Mouse (Mus musculus) embryonic facial prominence, embryonic 14.5 days (tissue): ENCODE data around the gene Tmem191c. TPM values are rescaled to one million over a fixed set of nuclear protein-coding genes. Genes with fewer than 3 reads are reported as not detected.

ENCODE experiments used
- ATAC-seq: fragments of 200-750 bp; cut with Nextera tagmentation; 2 replicates; pipeline ENCODE4 v1.8.0; 2017; ENCODE audit warnings: low read depth, moderate number of reproducible peaks, moderate TSS enrichment
- DNase-seq: peaks from one replicate; pipeline ENCODE4 v3.0.0-alpha.2; 2015; ENCODE audit warnings: low spot score
- H3K27ac ChIP-seq: fragments of 300-500 bp; sonication (generic); replicated peaks from 2 replicates; pipeline ENCODE4 v1.5.1; 2014; ENCODE audit warnings: low read depth, mild to moderate bottlenecking, low read length, moderate library complexity
- H3K27me3 ChIP-seq: fragments of 300-500 bp; sonication (generic); replicated peaks from 2 replicates; pipeline ENCODE4 v1.6.1; 2014; ENCODE audit warnings: low read length; ENCODE audit not compliant: control insufficient read depth, insufficient read depth
- H3K36me3 ChIP-seq: fragments of 300-500 bp; sonication (generic); 2 replicates; pipeline ENCODE4 v1.6.1; 2014; ENCODE audit warnings: low read length, mixed read lengths; ENCODE audit not compliant: control insufficient read depth, insufficient read depth
- H3K4me1 ChIP-seq: fragments of 300-500 bp; sonication (generic); 2 replicates; pipeline ENCODE4 v1.6.1; 2014; ENCODE audit warnings: antibody characterized with exemption, low read length; ENCODE audit not compliant: control insufficient read depth, insufficient read depth
- H3K4me2 ChIP-seq: fragments of 300-500 bp; sonication (generic); 2 replicates; pipeline ENCODE4 v1.6.1; 2014; ENCODE audit warnings: low read depth, mild to moderate bottlenecking, low read length, moderate library complexity, mixed read lengths
- H3K4me3 ChIP-seq: fragments of 300-500 bp; sonication (generic); 2 replicates; pipeline ENCODE4 v1.5.1; 2014; ENCODE audit warnings: low read depth, mild to moderate bottlenecking, low read length
- H3K9ac ChIP-seq: fragments of 300-500 bp; sonication (generic); 2 replicates; pipeline ENCODE4 v1.6.1; 2014; ENCODE audit warnings: low read depth, mild to moderate bottlenecking, low read length, moderate library complexity, mixed read lengths
- H3K9me3 ChIP-seq: fragments of 300-500 bp; sonication (generic); 2 replicates; pipeline ENCODE4 v1.6.1; 2016; ENCODE audit warnings: low read length; ENCODE audit not compliant: control insufficient read depth
- WGBS: fragments of 180-500 bp; shearing (Covaris S2); extraction: QIAGEN DNeasy Blood & Tissue Kit; methylation state at CpG from one replicate; pipeline ENCODE4 v1.1.7; 2014; 5-methylcytosine and 5-hydroxymethylcytosine counted together
- polyA plus RNA-seq: library from polyadenylated mRNA; unstranded; fragments of >200 nt; fragmentation: Nextera tagmentation; extraction: Ambion mirVana; gene quantifications from 2 replicates; pipeline ENCODE4 v1.2.1, GENCODE M21; 2014

Tmem191c gene
- polyA plus RNA-seq, 1 experiment from 2014 or later, result 6.2 TPM

GRCm38 (mm10) chr16:17303521-17304245, 27.8 kb downstream of the Tmem191c start:
- no peak overlapping the region for H3K9ac ChIP-seq
- H3K4me2 ChIP-seq, result no peak overlapping the region
- no peak overlapping the region for H3K27ac ChIP-seq
- no peaks in the 10 kb centered on the region for H3K27me3 ChIP-seq
- H3K4me1 ChIP-seq, result no peaks in the 10 kb centered on the region
- H3K36me3 ChIP-seq, result peaks cover 86% of the 10 kb centered on the region
- H3K4me3 ChIP-seq, result no peak overlapping the region
- no peaks in the 10 kb centered on the region for H3K9me3 ChIP-seq
- ATAC-seq (no peak), DNase-seq (no peak)
- WGBS, result 87% methylated on average over 5 of the region's 5 CpGs

- no peak overlapping the region for H3K27ac ChIP-seq
- H3K9ac ChIP-seq, result no peak overlapping the region
- H3K9me3 ChIP-seq, result no peaks in the 10 kb centered on the region
- H3K36me3 ChIP-seq, result peaks cover 84% of the 10 kb centered on the region
- no peak overlapping the region for H3K4me3 ChIP-seq
- H3K27me3 ChIP-seq, result no peaks in the 10 kb centered on the region
- no peak for ATAC-seq
- 92% methylated on average over 5 of the region's 5 CpGs for WGBS
- H3K4me1 ChIP-seq, result no peaks in the 10 kb centered on the region
- no peak overlapping the region for H3K4me2 ChIP-seq
- DNase-seq, result no peak
These were observed 31.6 kb downstream of the Tmem191c start for GRCm38 (mm10) chr16:17307461-17307860.

- Histone ChIP-seq H3K4me1 (no peaks in the 10 kb centered on the region), H3K9me3 (no peaks in the 10 kb centered on the region), H3K9ac (no peak overlapping the region), H3K27ac (no peak overlapping the region), H3K36me3 (peaks cover 82% of the 10 kb centered on the region), H3K4me3 (no peak overlapping the region), H3K27me3 (no peaks in the 10 kb centered on the region), H3K4me2 (no peak overlapping the region)
- no peak for ATAC-seq
- 95% methylated on average over 10 of the region's 10 CpGs for WGBS
- DNase-seq, result no peak
These were observed 33.2 kb downstream of the Tmem191c start for GRCm38 (mm10) chr16:17309036-17309435.

- ATAC-seq, result no peak
- Histone ChIP-seq H3K36me3 (peaks cover 87% of the 10 kb centered on the region), H3K27me3 (no peaks in the 10 kb centered on the region), H3K9me3 (no peaks in the 10 kb centered on the region), H3K27ac (no peak overlapping the region), H3K4me3 (no peak overlapping the region), H3K9ac (no peak overlapping the region), H3K4me2 (no peak overlapping the region), H3K4me1 (no peaks in the 10 kb centered on the region)
- no peak for DNase-seq
- 91% methylated on average over 5 of the region's 5 CpGs for whole genome bisulfite sequencing
These were observed 36.7 kb downstream of the Tmem191c start for GRCm38 (mm10) chr16:17312531-17312930.

GRCm38 (mm10) chr16:17316554-17316953, 40.7 kb downstream of the Tmem191c start:
- WGBS, result 90% methylated on average over 7 of the region's 7 CpGs
- H3K27ac ChIP-seq, result no peak overlapping the region
- ATAC-seq (no peak), DNase-seq (no peak)
- no peaks in the 10 kb centered on the region for H3K27me3 ChIP-seq
- H3K4me1 ChIP-seq, result no peaks in the 10 kb centered on the region
- H3K36me3 ChIP-seq, result peaks cover 72% of the 10 kb centered on the region
- H3K9me3 ChIP-seq, result no peaks in the 10 kb centered on the region
- H3K9ac ChIP-seq, result no peak overlapping the region
- no peak overlapping the region for H3K4me2 ChIP-seq
- no peak overlapping the region for H3K4me3 ChIP-seq

- H3K36me3 ChIP-seq, result peaks cover 64% of the 10 kb centered on the region
- H3K4me1 ChIP-seq, result no peaks in the 10 kb centered on the region
- no peak for ATAC-seq
- H3K27ac ChIP-seq, result no peak overlapping the region
- no peak overlapping the region for H3K4me3 ChIP-seq
- peak; percentile 21 for DNase-seq
- WGBS, result 73% methylated on average over 5 of the region's 5 CpGs
- no peaks in the 10 kb centered on the region for H3K9me3 ChIP-seq
- no peak overlapping the region for H3K4me2 ChIP-seq
- no peaks in the 10 kb centered on the region for H3K27me3 ChIP-seq
- H3K9ac ChIP-seq, result no peak overlapping the region
These were observed 45.6 kb downstream of the Tmem191c start for GRCm38 (mm10) chr16:17321481-17321880.

- Histone ChIP-seq H3K36me3 (peaks cover 43% of the 10 kb centered on the region), H3K4me1 (no peaks in the 10 kb centered on the region), H3K27ac (no peak overlapping the region)
These were observed 48.9 kb downstream of the Tmem191c start for GRCm38 (mm10) chr16:17324745-17325144.

GRCm38 (mm10) chr16:17326064-17326463, 50.2 kb downstream of the Tmem191c start:
- H3K36me3 ChIP-seq, result peaks cover 43% of the 10 kb centered on the region
- ATAC-seq, result no peak

More at GRCm38 (mm10) chr16:17324745-17325144, 48.9 kb downstream of the Tmem191c start:
- Histone ChIP-seq H3K4me3 (no peak overlapping the region), H3K27me3 (no peaks in the 10 kb centered on the region), H3K4me2 (no peak overlapping the region), H3K9ac (no peak overlapping the region), H3K9me3 (no peaks in the 10 kb centered on the region)
- ATAC-seq (no peak), DNase-seq (peak; percentile 22)
- WGBS, result 84% methylated on average over 5 of the region's 5 CpGs

More at GRCm38 (mm10) chr16:17326064-17326463, 50.2 kb downstream of the Tmem191c start:
- DNase-seq, result no peak
- Histone ChIP-seq H3K9me3 (no peaks in the 10 kb centered on the region), H3K4me2 (no peak overlapping the region), H3K27ac (no peak overlapping the region), H3K4me1 (no peaks in the 10 kb centered on the region), H3K27me3 (no peaks in the 10 kb centered on the region), H3K9ac (no peak overlapping the region), H3K4me3 (no peak overlapping the region)
- WGBS, result 88% methylated on average over 2 of the region's 2 CpGs
